Mouse (Mus musculus) midbrain, embryonic 12.5 days (tissue): ENCODE measurements around the gene Pknox2. TPM values are rescaled to one million over a fixed set of nuclear protein-coding genes. Genes with fewer than 3 reads are reported as not detected.

ENCODE experiments used
- ATAC-seq: fragments of 200-750 bp; cut with Nextera tagmentation; 2 replicates; pipeline ENCODE4 v1.8.0; 2017; ENCODE audit warnings: low read depth, moderate TSS enrichment, moderate library complexity; ENCODE audit not compliant: low FRiP score
- H3K27ac ChIP-seq: fragments of 300-500 bp; sonication (generic); replicated peaks from 2 replicates; pipeline ENCODE4 v1.5.1; 2016; ENCODE audit warnings: mild to moderate bottlenecking
- H3K27me3 ChIP-seq: fragments of 300-500 bp; sonication (generic); 2 replicates; pipeline ENCODE4 v1.6.1; 2016; ENCODE audit warnings: mild to moderate bottlenecking
- H3K36me3 ChIP-seq: fragments of 300-500 bp; sonication (generic); 2 replicates; pipeline ENCODE4 v1.6.1; 2016
- H3K4me1 ChIP-seq: fragments of 300-500 bp; sonication (generic); 2 replicates; pipeline ENCODE4 v1.6.1; 2016
- H3K4me2 ChIP-seq: fragments of 300-500 bp; sonication (generic); replicated peaks from 2 replicates; pipeline ENCODE4 v1.6.1; 2016; ENCODE audit warnings: mild to moderate bottlenecking, moderate library complexity
- H3K4me3 ChIP-seq: fragments of 300-500 bp; sonication (generic); 2 replicates; pipeline ENCODE4 v1.5.1; 2016; ENCODE audit warnings: mild to moderate bottlenecking
- H3K9ac ChIP-seq: fragments of 300-500 bp; sonication (generic); replicated peaks from 2 replicates; pipeline ENCODE4 v1.6.1; 2016; ENCODE audit warnings: mild to moderate bottlenecking, moderate library complexity
- H3K9me3 ChIP-seq: fragments of 300-500 bp; sonication (generic); 2 replicates; pipeline ENCODE4 v1.6.1; 2016; ENCODE audit warnings: mild to moderate bottlenecking
- WGBS: fragments of 180-500 bp; shearing (Covaris S2); methylation state at CpG from one replicate; pipeline ENCODE4 v1.1.7; 2016; 5-methylcytosine and 5-hydroxymethylcytosine counted together
- polyA plus RNA-seq: library from polyadenylated mRNA; unstranded; fragments of >200 nt; fragmentation: Nextera tagmentation; extraction: Ambion mirVana; gene quantifications from 2 replicates; pipeline ENCODE4 v1.2.1, GENCODE M21; 2016

Gene Pknox2
- polyA plus RNA-seq, 1 experiment from 2014 or later = 33.7 TPM

DNA sequence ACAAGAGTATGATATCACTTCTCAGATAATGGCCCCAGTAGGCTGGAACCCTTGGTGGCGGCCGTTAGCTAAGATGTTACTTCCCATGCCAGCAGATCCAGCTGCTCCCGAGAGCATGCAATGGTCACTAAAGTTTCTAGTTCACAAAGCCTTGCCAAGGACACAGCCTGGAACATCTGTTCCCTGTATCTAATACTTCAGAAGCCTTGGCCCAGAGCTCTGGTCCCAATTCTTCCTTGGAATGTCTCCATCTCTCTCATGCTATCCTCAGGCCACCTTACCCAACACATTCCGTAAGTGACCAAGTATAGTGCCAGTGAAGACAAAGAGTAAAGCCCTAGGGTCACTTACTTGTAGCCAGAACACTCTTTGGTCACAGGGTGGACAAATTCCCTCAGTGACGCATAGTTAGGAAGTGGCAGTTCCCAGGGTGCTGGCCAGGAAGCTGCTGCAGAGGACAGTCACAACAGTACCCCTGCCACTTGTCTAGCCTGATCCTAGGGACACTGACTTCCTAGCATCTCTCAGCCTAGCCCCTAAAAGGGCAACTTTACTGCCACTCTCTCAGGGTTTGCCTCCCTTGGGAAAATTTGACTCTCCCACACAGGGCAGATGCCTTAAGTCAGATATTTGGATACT lies 200.0 kb downstream of the Pknox2 start:
- no peak overlapping the region for H3K9ac ChIP-seq
- no peak overlapping the region for H3K4me3 ChIP-seq
- no peaks in the 10 kb centered on the region for H3K27me3 ChIP-seq
- WGBS = 90% methylated on average over 5 of the region's 5 CpGs
- H3K4me2 ChIP-seq = no peak overlapping the region
- no peaks in the 10 kb centered on the region for H3K9me3 ChIP-seq
- no peaks in the 10 kb centered on the region for H3K36me3 ChIP-seq
- peaks cover 34% of the 10 kb centered on the region for H3K4me1 ChIP-seq
- ATAC-seq = no peak
- H3K27ac ChIP-seq = no peak overlapping the region

GRCm38 (mm10) chr9:36944843-36945242 lies 202.4 kb downstream of the Pknox2 start:
- Histone ChIP-seq H3K36me3 (no peaks in the 10 kb centered on the region), H3K4me3 (no peak overlapping the region), H3K27ac (no peak overlapping the region), H3K4me2 (no peak overlapping the region), H3K4me1 (peaks cover 29% of the 10 kb centered on the region), H3K9ac (no peak overlapping the region), H3K9me3 (no peaks in the 10 kb centered on the region), H3K27me3 (no peaks in the 10 kb centered on the region)
- no peak for ATAC-seq
- 83% methylated on average over 7 of the region's 7 CpGs for WGBS

GRCm38 (mm10) chr9:36942561-36942960 lies 204.6 kb downstream of the Pknox2 start:
- Histone ChIP-seq H3K27ac (no peak overlapping the region), H3K9me3 (no peaks in the 10 kb centered on the region), H3K4me1 (peaks cover 36% of the 10 kb centered on the region), H3K9ac (no peak overlapping the region), H3K27me3 (no peaks in the 10 kb centered on the region), H3K36me3 (no peaks in the 10 kb centered on the region), H3K4me3 (no peak overlapping the region), H3K4me2 (no peak overlapping the region)
- ATAC-seq = no peak; the same call in 1 of the 2 replicates
- WGBS = 85% methylated on average over 2 of the region's 2 CpGs

GRCm38 (mm10) chr9:36942131-36942530 lies 205.1 kb downstream of the Pknox2 start:
- Histone ChIP-seq H3K9ac (no peak overlapping the region), H3K36me3 (no peaks in the 10 kb centered on the region), H3K4me1 (peaks cover 36% of the 10 kb centered on the region), H3K4me3 (no peak overlapping the region), H3K9me3 (no peaks in the 10 kb centered on the region), H3K4me2 (no peak overlapping the region), H3K27ac (no peak overlapping the region), H3K27me3 (no peaks in the 10 kb centered on the region)
- 82% methylated on average over 4 of the region's 4 CpGs for WGBS
- no peak for ATAC-seq

GRCm38 (mm10) chr9:36941565-36941964 lies 205.6 kb downstream of the Pknox2 start:
- Histone ChIP-seq H3K36me3 (no peaks in the 10 kb centered on the region), H3K9me3 (no peaks in the 10 kb centered on the region), H3K9ac (no peak overlapping the region), H3K4me1 (peaks cover 36% of the 10 kb centered on the region), H3K4me3 (no peak overlapping the region), H3K4me2 (no peak overlapping the region), H3K27ac (peak overlapping the region; percentile 52; the same call in 1 of the 2 replicates), H3K27me3 (no peaks in the 10 kb centered on the region)
- ATAC-seq = no peak
- WGBS = 11% methylated on average over 5 of the region's 5 CpGs

DNA sequence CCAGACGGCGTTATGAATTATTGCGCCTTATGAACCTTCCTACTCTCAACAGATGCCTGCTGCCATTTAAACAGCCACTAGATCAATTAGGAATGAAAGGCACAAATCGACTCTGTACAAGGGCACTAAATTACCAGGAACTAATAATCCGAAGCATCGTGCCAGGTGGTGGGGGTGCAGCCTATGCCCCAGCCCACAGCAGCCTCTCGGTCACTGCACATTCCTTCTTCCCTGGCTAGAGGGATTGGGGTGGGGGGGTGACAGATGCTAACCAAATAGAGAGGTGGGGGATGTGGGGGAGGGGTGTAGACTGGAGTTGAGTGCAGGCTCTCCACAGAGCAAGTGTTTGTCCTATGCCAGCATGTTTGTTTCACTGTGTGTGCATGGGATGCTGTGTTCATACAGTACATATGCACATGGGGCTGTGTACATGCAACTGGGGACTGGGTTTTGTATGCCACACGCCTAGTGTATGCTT lies 208.6 kb downstream of the Pknox2 start:
- WGBS = 45% methylated on average over 8 of the region's 8 CpGs
- no peak overlapping the region for H3K4me3 ChIP-seq
- peaks cover 41% of the 10 kb centered on the region for H3K4me1 ChIP-seq
- H3K9me3 ChIP-seq = no peaks in the 10 kb centered on the region
- H3K27ac ChIP-seq = peak overlapping the region; percentile 64
- no peak overlapping the region for H3K9ac ChIP-seq
- no peaks in the 10 kb centered on the region for H3K27me3 ChIP-seq
- H3K4me2 ChIP-seq = no peak overlapping the region
- peak; percentile 53; the same call in 1 of the 2 replicates for ATAC-seq
- H3K36me3 ChIP-seq = no peaks in the 10 kb centered on the region

DNA sequence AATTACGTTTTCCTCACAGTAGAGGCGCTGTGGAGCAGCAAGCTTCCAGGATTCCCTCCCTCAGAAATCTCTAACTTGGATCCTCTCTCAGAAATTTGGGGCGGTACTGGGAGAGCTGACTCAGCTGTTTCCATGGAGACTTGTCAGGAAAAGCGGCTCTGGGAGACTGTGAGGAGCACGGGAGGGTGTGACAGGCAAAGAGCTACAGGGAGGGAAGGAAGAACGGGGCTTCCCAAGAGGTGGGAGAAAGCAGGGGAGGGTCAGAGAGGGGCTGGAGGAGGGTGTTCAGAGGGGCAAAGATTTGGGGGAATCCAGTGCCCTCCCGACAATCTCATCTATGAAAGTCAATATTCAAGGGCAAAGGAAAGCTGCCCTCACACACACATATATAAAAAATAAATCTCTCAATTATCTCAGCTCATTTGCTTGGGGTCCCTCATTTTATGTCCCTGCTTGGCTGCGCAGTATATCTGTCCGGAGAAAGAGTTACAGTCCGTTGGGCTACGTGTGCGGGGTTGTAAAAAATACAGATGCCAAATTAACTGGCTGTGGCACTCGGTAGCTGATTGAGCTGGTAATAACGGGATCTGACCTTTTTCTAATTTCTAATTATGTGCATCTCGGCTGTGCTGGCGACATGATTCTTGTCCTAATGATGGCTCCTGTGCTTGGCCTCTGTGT lies 213.3 kb downstream of the Pknox2 start:
- Histone ChIP-seq H3K9me3 (no peaks in the 10 kb centered on the region), H3K27ac (no peak overlapping the region; the same call in 1 of the 2 replicates), H3K36me3 (peaks cover 4% of the 10 kb centered on the region; the same call in 1 of the 2 replicates), H3K4me3 (no peak overlapping the region), H3K4me1 (peaks cover 16% of the 10 kb centered on the region), H3K9ac (no peak overlapping the region), H3K27me3 (no peaks in the 10 kb centered on the region), H3K4me2 (peak overlapping the region; percentile 21; the same call in 1 of the 2 replicates)
- peak; percentile 79; the same call in 1 of the 2 replicates for ATAC-seq
- 38% methylated on average over 16 of the region's 16 CpGs for WGBS

DNA sequence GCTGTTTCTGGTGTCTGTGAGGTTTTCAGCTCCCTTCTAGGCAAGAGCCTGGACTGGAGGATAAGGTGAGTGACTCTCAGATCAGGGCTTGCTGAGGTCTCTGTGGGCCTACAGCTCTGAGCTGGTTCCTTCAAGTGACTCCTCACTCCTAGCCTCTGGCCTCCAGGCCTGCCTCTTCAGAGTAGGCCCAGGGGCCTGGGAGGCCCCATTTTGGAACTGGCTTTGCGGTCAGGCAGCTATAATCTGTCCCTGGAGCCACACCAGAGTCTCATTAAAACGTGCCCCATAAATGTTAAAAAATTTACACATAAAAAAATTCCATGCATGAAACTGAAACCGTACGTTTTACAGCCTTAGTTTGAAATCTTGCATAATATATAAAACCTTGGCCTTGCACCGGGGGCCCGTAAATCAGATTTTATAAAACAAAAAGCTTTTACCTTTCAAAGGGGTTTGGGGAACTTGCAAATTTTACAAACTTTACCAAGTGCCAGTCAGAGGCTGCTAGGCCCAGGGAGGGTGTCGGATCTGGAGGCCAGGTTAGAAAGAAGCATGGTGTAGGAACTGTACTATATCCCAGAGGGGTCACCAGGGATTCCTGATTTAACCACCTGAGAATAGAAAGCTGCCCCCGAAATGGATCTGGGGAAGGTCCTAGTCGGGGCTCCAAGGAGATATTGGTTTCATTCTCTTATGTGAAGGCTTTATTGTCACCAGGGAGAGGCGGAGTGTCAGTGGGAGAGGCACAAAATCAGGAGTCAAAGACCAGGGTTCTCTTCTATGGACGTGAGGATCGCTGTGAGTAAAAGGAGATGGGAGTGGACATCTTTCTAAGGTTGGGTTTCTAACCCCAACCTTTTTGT lies 214.0 kb downstream of the Pknox2 start:
- Histone ChIP-seq H3K36me3 (peaks cover 4% of the 10 kb centered on the region; the same call in 1 of the 2 replicates), H3K4me2 (no peak overlapping the region), H3K27me3 (no peaks in the 10 kb centered on the region), H3K4me3 (no peak overlapping the region), H3K9ac (no peak overlapping the region), H3K4me1 (peaks cover 9% of the 10 kb centered on the region), H3K9me3 (no peaks in the 10 kb centered on the region), H3K27ac (peak overlapping the region; percentile 25; the same call in 1 of the 2 replicates)
- ATAC-seq = peak; percentile 40; the same call in 1 of the 2 replicates
- WGBS = 71% methylated on average over 12 of the region's 12 CpGs

DNA sequence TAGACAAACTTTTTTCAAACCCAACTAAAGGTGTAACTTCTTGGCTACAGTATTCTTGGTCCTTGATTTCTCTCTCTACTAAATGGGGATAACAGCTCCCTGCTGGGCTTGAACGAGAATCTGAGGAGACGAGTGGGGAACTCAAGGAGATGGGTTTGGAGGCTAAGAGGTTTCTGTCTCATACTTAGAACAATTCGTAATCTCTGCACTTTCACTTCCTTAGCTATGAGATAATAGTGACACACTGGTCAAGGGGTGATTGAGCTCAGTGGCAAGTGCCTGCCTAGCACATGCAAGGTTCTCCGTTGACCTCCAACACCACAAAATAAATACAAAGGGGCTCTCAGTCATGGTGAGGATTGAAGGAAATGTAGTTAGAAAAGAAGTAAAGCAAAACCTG lies 215.6 kb downstream of the Pknox2 start:
- Histone ChIP-seq H3K4me1 (peaks cover 8% of the 10 kb centered on the region), H3K4me2 (no peak overlapping the region), H3K9ac (no peak overlapping the region), H3K4me3 (no peak overlapping the region), H3K27ac (no peak overlapping the region), H3K9me3 (no peaks in the 10 kb centered on the region), H3K36me3 (peaks cover 4% of the 10 kb centered on the region; the same call in 1 of the 2 replicates), H3K27me3 (no peaks in the 10 kb centered on the region)
- WGBS = 91% methylated on average over 4 of the region's 4 CpGs
- no peak for ATAC-seq

GRCm38 (mm10) chr9:36923753-36924152 lies 223.5 kb downstream of the Pknox2 start:
- Histone ChIP-seq H3K9me3 (no peaks in the 10 kb centered on the region), H3K9ac (no peak overlapping the region), H3K36me3 (0 out of 2 replicates have a peak, but pooled peaks cover 3% of the 10 kb centered on the region), H3K4me1 (peaks cover 21% of the 10 kb centered on the region), H3K27ac (no peak overlapping the region), H3K27me3 (no peaks in the 10 kb centered on the region), H3K4me2 (no peak overlapping the region), H3K4me3 (no peak overlapping the region)
- 78% methylated on average over 5 of the region's 5 CpGs for WGBS
- ATAC-seq = no peak

- peak overlapping the region; percentile 58 for H3K27ac ChIP-seq
- H3K4me2 ChIP-seq = no peak overlapping the region
- no peaks in the 10 kb centered on the region for H3K9me3 ChIP-seq
- H3K27me3 ChIP-seq = no peaks in the 10 kb centered on the region
- no peak overlapping the region for H3K9ac ChIP-seq
- 51% methylated on average over 13 of the region's 13 CpGs for WGBS
- peak; percentile 61 for ATAC-seq
- H3K4me1 ChIP-seq = peaks cover 24% of the 10 kb centered on the region
- H3K4me3 ChIP-seq = no peak overlapping the region
- 0 out of 2 replicates have a peak, but pooled peaks cover 3% of the 10 kb centered on the region for H3K36me3 ChIP-seq
These were observed 225.3 kb downstream of the Pknox2 start for GRCm38 (mm10) chr9:36921718-36922415.
